Mouse (Mus musculus): ENCODE data around the gene Jakmip3. TPM values are rescaled to one million over a fixed set of nuclear protein-coding genes. Genes with fewer than 3 reads are reported as not detected.

Jakmip3 gene
- polyA plus RNA-seq, 1 experiment: 0.09 TPM

DNA sequence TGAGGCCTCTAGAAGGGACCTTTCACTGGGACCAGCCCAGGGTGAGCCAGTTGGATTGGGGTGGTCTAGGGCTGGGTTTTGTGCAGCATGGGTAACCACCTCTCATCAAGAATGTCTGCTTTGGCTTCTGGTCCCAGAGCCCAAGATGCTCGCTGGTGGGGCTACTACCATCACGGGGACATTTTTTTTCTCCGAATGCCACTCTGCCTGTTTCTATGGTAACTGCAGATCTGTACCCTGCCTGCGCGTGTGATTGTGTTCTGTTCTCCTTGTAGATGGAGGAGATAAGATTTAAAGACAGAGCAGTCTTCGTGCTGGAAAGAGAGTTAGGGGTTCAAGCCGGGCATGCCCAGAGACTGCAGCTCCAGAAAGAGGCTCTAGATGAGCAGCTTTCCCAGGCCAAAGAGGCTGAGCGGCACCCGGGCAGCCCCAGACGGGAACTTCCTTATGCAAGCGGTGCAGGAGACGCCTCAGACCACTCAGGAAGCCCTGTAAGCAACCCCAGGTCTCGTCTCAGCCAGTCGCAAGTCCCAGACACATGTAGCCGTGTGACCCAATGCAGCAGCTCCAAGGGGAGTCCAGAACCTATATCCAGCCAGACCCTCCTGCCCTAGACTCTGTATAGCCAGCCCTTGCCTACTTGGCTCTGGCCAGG, 76.8 kb downstream of the Jakmip3 start:
- no peaks in the 10 kb centered on the region for H3K27me3 ChIP-seq (ENCODE audit: control insufficient read depth, insufficient read depth, low read length)
- TF ChIP-seq POLR2A (IDR thresholded peaks at IDR 0.05; ENCODE audit: control insufficient read depth, extremely low read depth, insufficient read depth, low read length, poor library complexity): no peak
- TF ChIP-seq CTCF (IDR thresholded peaks at IDR 0.05; ENCODE audit: borderline replicate concordance, control insufficient read depth, extremely low read depth, insufficient read depth, low read length, poor library complexity): no peak
- H3K27ac ChIP-seq (ENCODE audit: control insufficient read depth, insufficient read depth, low read length): no peak overlapping the region
- H3K36me3 ChIP-seq (ENCODE audit: control insufficient read depth, insufficient read depth, low read length): no peaks in the 10 kb centered on the region
- 22% methylated on average over 15 of the region's 15 CpGs for WGBS
- no peak overlapping the region for H3K4me3 ChIP-seq (ENCODE audit: control insufficient read depth, insufficient read depth, low read length)
- no peak for DNase-seq
- no peaks in the 10 kb centered on the region for H3K4me1 ChIP-seq (replicated peaks; ENCODE audit: control insufficient read depth, insufficient read depth, low read length)

DNA sequence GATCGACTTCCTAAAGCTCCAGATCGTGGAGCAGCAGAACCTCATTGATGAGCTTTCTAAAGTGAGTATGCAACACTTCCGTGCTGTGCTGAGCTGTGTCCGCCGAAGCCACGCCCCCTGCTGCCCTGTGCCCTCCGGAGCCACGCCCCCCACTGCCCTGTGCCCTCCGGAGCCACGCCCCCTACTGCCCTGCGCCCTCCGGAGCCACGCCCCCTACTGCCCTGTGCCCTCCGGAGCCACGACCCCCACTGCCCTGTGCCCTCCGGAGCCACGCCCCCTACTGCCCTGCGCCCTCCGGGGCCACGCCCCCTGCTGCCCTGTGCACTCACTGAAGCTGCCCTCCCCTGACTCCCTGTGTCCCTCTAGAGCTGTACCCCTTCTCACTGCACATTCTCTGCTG, 80.4 kb downstream of the Jakmip3 start:
- Histone ChIP-seq H3K36me3 (ENCODE audit: control insufficient read depth, insufficient read depth, low read length) (no peaks in the 10 kb centered on the region), H3K4me1 (replicated peaks; ENCODE audit: control insufficient read depth, insufficient read depth, low read length) (no peaks in the 10 kb centered on the region), H3K27me3 (ENCODE audit: control insufficient read depth, insufficient read depth, low read length) (no peaks in the 10 kb centered on the region), H3K4me3 (ENCODE audit: control insufficient read depth, insufficient read depth, low read length) (no peak overlapping the region), H3K27ac (ENCODE audit: control insufficient read depth, insufficient read depth, low read length) (no peak overlapping the region)
- DNase-seq: peak; percentile 1
- WGBS: 23% methylated on average over 20 of the region's 20 CpGs
- TF ChIP-seq POLR2A (IDR thresholded peaks at IDR 0.05; ENCODE audit: control insufficient read depth, extremely low read depth, insufficient read depth, low read length, poor library complexity): no peak
- no peak for TF ChIP-seq CTCF (IDR thresholded peaks at IDR 0.05; ENCODE audit: borderline replicate concordance, control insufficient read depth, extremely low read depth, insufficient read depth, low read length, poor library complexity)

DNA sequence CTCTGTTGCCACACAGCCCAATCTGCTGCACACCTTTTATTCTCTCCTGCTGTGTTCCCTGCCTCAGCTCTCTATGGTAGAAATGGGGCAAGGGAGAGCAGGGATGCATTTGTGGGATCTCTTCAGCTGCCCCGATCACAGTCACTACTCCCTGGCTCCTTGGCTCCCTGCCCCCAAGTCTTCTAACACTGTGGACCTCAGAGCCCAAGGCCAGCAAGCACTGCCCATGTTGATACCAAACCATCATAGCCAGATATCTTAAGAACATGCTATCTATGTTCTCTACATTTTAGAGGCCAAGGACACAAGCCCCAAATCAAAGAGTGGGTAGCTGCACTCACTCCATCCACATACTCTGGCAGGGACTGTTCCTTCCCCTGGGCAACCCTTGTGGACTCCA, 80.8 kb downstream of the Jakmip3 start:
- H3K4me3 ChIP-seq (ENCODE audit: control insufficient read depth, insufficient read depth, low read length): no peak overlapping the region
- TF ChIP-seq CTCF (IDR thresholded peaks at IDR 0.05; ENCODE audit: borderline replicate concordance, control insufficient read depth, extremely low read depth, insufficient read depth, low read length, poor library complexity) (no peak), POLR2A (IDR thresholded peaks at IDR 0.05; ENCODE audit: control insufficient read depth, extremely low read depth, insufficient read depth, low read length, poor library complexity) (no peak)
- no peak overlapping the region for H3K27ac ChIP-seq (ENCODE audit: control insufficient read depth, insufficient read depth, low read length)
- DNase-seq: no peak
- whole genome bisulfite sequencing: 73% methylated on average over 1 of the region's 1 CpGs
- H3K36me3 ChIP-seq (ENCODE audit: control insufficient read depth, insufficient read depth, low read length): no peaks in the 10 kb centered on the region
- no peaks in the 10 kb centered on the region for H3K27me3 ChIP-seq (ENCODE audit: control insufficient read depth, insufficient read depth, low read length)
- no peaks in the 10 kb centered on the region for H3K4me1 ChIP-seq (replicated peaks; ENCODE audit: control insufficient read depth, insufficient read depth, low read length)

DNA sequence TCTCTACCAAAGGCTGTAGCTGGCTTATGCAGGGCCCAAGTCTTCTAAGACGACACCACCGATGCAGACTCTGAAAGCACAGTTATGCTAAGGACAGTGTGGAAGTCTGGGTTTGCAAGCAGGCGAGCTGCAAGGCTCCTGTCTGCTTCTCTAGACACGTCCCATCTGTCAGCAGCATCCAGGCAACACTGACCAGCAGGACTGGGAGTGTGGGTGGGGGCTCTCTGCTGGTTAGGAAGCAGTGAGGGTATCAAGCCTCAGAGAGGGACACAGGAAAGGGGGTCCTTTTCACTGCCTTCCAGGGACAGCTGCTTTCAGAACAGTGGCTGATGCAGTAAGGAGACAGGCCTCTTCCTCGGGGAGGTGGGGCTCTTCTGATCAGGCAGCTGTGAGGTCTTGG, 86.6 kb downstream of the Jakmip3 start:
- 70% methylated on average over 5 of the region's 5 CpGs for WGBS
- H3K36me3 ChIP-seq (ENCODE audit: control insufficient read depth, insufficient read depth, low read length): no peaks in the 10 kb centered on the region
- TF ChIP-seq POLR2A (IDR thresholded peaks at IDR 0.05; ENCODE audit: control insufficient read depth, extremely low read depth, insufficient read depth, low read length, poor library complexity): no peak
- no peak for TF ChIP-seq CTCF (IDR thresholded peaks at IDR 0.05; ENCODE audit: borderline replicate concordance, control insufficient read depth, extremely low read depth, insufficient read depth, low read length, poor library complexity)
- DNase-seq: no peak
- H3K27me3 ChIP-seq (ENCODE audit: control insufficient read depth, insufficient read depth, low read length): no peaks in the 10 kb centered on the region
- no peak overlapping the region for H3K4me3 ChIP-seq (ENCODE audit: control insufficient read depth, insufficient read depth, low read length)
- H3K4me1 ChIP-seq (replicated peaks; ENCODE audit: control insufficient read depth, insufficient read depth, low read length): no peaks in the 10 kb centered on the region
- H3K27ac ChIP-seq (ENCODE audit: control insufficient read depth, insufficient read depth, low read length): no peak overlapping the region

DNA sequence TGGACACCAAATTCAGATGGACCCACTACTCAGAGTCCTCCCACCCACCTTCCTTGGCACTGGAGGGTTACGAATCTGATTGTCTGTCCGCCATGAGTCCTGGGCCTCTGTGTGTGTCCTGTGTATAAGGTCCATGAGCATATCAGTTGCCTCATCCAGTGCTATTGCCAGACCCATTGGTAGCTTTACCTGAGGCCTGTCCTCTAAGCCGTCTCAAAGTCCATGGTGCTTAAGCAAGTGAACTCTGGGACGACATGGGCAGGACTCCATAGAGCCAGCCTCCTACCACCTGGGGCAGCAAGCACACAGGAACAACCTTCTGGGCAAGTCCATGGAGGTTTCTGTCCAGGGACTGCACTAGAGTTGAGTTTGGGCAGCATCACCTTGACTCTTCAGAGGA, 90.7 kb downstream of the Jakmip3 start:
- Histone ChIP-seq H3K36me3 (ENCODE audit: control insufficient read depth, insufficient read depth, low read length) (no peaks in the 10 kb centered on the region), H3K4me1 (replicated peaks; ENCODE audit: control insufficient read depth, insufficient read depth, low read length) (no peaks in the 10 kb centered on the region), H3K27ac (ENCODE audit: control insufficient read depth, insufficient read depth, low read length) (no peak overlapping the region), H3K4me3 (ENCODE audit: control insufficient read depth, insufficient read depth, low read length) (no peak overlapping the region), H3K27me3 (ENCODE audit: control insufficient read depth, insufficient read depth, low read length) (no peaks in the 10 kb centered on the region)
- 95% methylated on average over 4 of the region's 4 CpGs for WGBS
- no peak for TF ChIP-seq CTCF (IDR thresholded peaks at IDR 0.05; ENCODE audit: borderline replicate concordance, control insufficient read depth, extremely low read depth, insufficient read depth, low read length, poor library complexity)
- no peak for TF ChIP-seq POLR2A (IDR thresholded peaks at IDR 0.05; ENCODE audit: control insufficient read depth, extremely low read depth, insufficient read depth, low read length, poor library complexity)
- no peak for DNase-seq

GRCm38 (mm10) chr7:139063406-139063805, 122.9 kb downstream of the Jakmip3 start:
- no peaks in the 10 kb centered on the region for H3K36me3 ChIP-seq (ENCODE audit: control insufficient read depth, insufficient read depth, low read length)
- H3K27me3 ChIP-seq (ENCODE audit: control insufficient read depth, insufficient read depth, low read length): no peaks in the 10 kb centered on the region

GRCm38 (mm10) chr7:139068182-139068623, 127.7 kb downstream of the Jakmip3 start:
- no peaks in the 10 kb centered on the region for H3K27me3 ChIP-seq (ENCODE audit: control insufficient read depth, insufficient read depth, low read length)
- 0% methylated on average over 2 of the region's 2 CpGs for WGBS

More at GRCm38 (mm10) chr7:139063406-139063805, 122.9 kb downstream of the Jakmip3 start:
- TF ChIP-seq POLR2A (IDR thresholded peaks at IDR 0.05; ENCODE audit: control insufficient read depth, extremely low read depth, insufficient read depth, low read length, poor library complexity): no peak
- Histone ChIP-seq H3K27ac (ENCODE audit: control insufficient read depth, insufficient read depth, low read length) (no peak overlapping the region), H3K4me3 (ENCODE audit: control insufficient read depth, insufficient read depth, low read length) (no peak overlapping the region), H3K4me1 (replicated peaks; ENCODE audit: control insufficient read depth, insufficient read depth, low read length) (no peaks in the 10 kb centered on the region)
- DNase-seq: no peak
- WGBS: 68% methylated on average over 4 of the region's 4 CpGs

More at GRCm38 (mm10) chr7:139068182-139068623, 127.7 kb downstream of the Jakmip3 start:
- Histone ChIP-seq H3K4me3 (ENCODE audit: control insufficient read depth, insufficient read depth, low read length) (no peak overlapping the region), H3K4me1 (replicated peaks; ENCODE audit: control insufficient read depth, insufficient read depth, low read length) (no peaks in the 10 kb centered on the region), H3K27ac (ENCODE audit: control insufficient read depth, insufficient read depth, low read length) (no peak overlapping the region), H3K36me3 (ENCODE audit: control insufficient read depth, insufficient read depth, low read length) (no peaks in the 10 kb centered on the region)
- TF ChIP-seq POLR2A (IDR thresholded peaks at IDR 0.05; ENCODE audit: control insufficient read depth, extremely low read depth, insufficient read depth, low read length, poor library complexity): no peak
- no peak for TF ChIP-seq CTCF (IDR thresholded peaks at IDR 0.05; ENCODE audit: borderline replicate concordance, control insufficient read depth, extremely low read depth, insufficient read depth, low read length, poor library complexity)
- DNase-seq: peak; percentile 49

Data from thymus, adult 2 months (tissue).